ENCODE assay signal across 17 mouse cellular contexts in the genomic region with DNA sequence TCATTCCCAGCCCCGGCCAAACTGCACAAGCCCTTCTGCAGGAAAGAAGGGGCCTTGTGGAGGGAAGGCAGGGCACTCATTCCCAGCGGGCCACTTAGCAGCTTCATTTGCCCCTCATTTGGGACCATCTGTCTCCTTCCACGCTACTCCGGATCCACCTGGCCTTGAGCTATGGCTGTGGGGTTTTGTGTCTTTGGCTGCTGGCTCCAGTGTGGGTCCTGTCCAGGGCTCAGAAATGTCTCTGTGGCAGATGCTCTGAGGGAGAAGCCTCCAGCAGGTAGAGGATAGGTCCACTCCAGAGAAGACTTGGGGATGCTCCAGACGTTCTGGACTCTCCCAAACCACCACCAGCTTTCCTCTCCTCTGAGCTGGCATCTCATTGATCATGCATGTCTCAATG. TPM values are rescaled to one million over a fixed set of nuclear protein-coding genes. Genes with fewer than 3 reads are reported as not detected.
"Had no signal": no experiment of that assay in that cellular context is flagged by ENCODE, and none has a peak within 500 bp of the region (broad histone marks: within the 10 kb centered on the region; RNA-seq: fewer than 3 reads in every experiment).

No protein-coding gene starts in this region.

- H3K36me3 ChIP-seq: limb, embryonic 10.5 days; limb, embryonic 13.5 days; liver, embryonic 13.5 days had no signal

- H3K9me3 ChIP-seq: limb, embryonic 10.5 days; limb, embryonic 13.5 days; liver, embryonic 13.5 days had no signal

- H3K4me1 ChIP-seq: limb, embryonic 10.5 days; limb, embryonic 13.5 days; liver, embryonic 13.5 days had no signal

- H3K4me3 ChIP-seq: left cerebral cortex, adult 2 months; limb, embryonic 10.5 days; limb, embryonic 13.5 days; liver, embryonic 13.5 days had no signal

- H3K27ac ChIP-seq: left cerebral cortex, adult 2 months; limb, embryonic 10.5 days; limb, embryonic 13.5 days; liver, embryonic 13.5 days had no signal

- H3K9ac ChIP-seq: limb, embryonic 13.5 days; liver, embryonic 13.5 days had no signal

- DNase-seq: kidney, postnatal 10 days; kidney, postnatal 36 days; layer of hippocampus, postnatal 36 days; liver; liver, embryonic 13.5 days; lung, adult 2 months; lung, postnatal 14 days; lung, postnatal 4 days; midbrain, embryonic 14.5 days; thymus, adult 18-20 months; thymus, postnatal 36 days had no signal

- H3K4me2 ChIP-seq: limb, embryonic 13.5 days; liver, embryonic 13.5 days; midbrain, embryonic 11.5 days had no signal

RNA-seq across cellular contexts. Expression of a gene that starts 11.6 kb away (rescaled TPM):
- total RNA-seq: megakaryocyte progenitor cell, adult 5-6 weeks had no signal
- polyA plus RNA-seq: limb, embryonic 10.5 days; stomach, embryonic 16.5 days had no signal
